Mouse (Mus musculus) kidney, adult 2 months (tissue): ENCODE results near the gene Fam199x. TPM values are rescaled to one million over a fixed set of nuclear protein-coding genes. Genes with fewer than 3 reads are reported as not detected.

Experiments used
- DNase-seq: peaks from one replicate; pipeline ENCODE4 v3.0.0; 2021
- H3K27ac ChIP-seq: fragments of 200-500 bp; 2 replicates; pipeline ENCODE4 v1.5.1; 2012; ENCODE audit warnings: low read depth, low read length, control low read depth, inconsistent platforms; ENCODE audit not compliant: insufficient read depth
- H3K27me3 ChIP-seq: fragments of 200-500 bp; replicated peaks from 2 replicates; pipeline ENCODE4 v1.6.1; 2012; ENCODE audit warnings: mild to moderate bottlenecking, moderate library complexity, low read length, inconsistent platforms; ENCODE audit not compliant: control insufficient read depth, insufficient read depth
- H3K36me3 ChIP-seq: fragments of 200-500 bp; 2 replicates; pipeline ENCODE4 v1.6.1; 2012; ENCODE audit warnings: mild to moderate bottlenecking, moderate library complexity, low read length, inconsistent platforms; ENCODE audit not compliant: control insufficient read depth, insufficient read depth
- H3K4me1 ChIP-seq: fragments of 200-500 bp; 2 replicates; pipeline ENCODE4 v1.6.1; 2011; ENCODE audit warnings: low read length; ENCODE audit not compliant: control insufficient read depth, insufficient read depth
- H3K4me3 ChIP-seq: fragments of 200-500 bp; 2 replicates; pipeline ENCODE4 v1.5.1; 2011; ENCODE audit warnings: mild to moderate bottlenecking, low read depth, low read length, control low read depth; ENCODE audit not compliant: insufficient read depth
- CTCF ChIP-seq: fragments of 200-500 bp; conservative IDR thresholded peaks from 2 replicates; pipeline ENCODE4 v1.5.1; 2011; ENCODE audit warnings: low read depth, mild to moderate bottlenecking, control low read depth, low read length, moderate library complexity, mixed read lengths; ENCODE audit not compliant: insufficient read depth, insufficient read length
- POLR2A ChIP-seq: fragments of 200-500 bp; IDR thresholded peaks from one replicate; pipeline ENCODE4 v1.6.1; 2011; ENCODE audit warnings: low read depth, low read length, control low read depth
- WGBS: fragments of 180-500 bp; shearing (Covaris S2); methylation state at CpG from one replicate; pipeline ENCODE4 v1.1.7; 2018; 5-methylcytosine and 5-hydroxymethylcytosine counted together
- polyA plus RNA-seq: library from polyadenylated mRNA; depleted of rRNA; stranded (reverse); fragments of >200 nt; gene quantifications from 2 replicates; pipeline ENCODE4 v1.2.3, GENCODE M21; 2012

The Fam199x gene
- polyA plus RNA-seq, 1 experiment = 0.91 TPM

DNA sequence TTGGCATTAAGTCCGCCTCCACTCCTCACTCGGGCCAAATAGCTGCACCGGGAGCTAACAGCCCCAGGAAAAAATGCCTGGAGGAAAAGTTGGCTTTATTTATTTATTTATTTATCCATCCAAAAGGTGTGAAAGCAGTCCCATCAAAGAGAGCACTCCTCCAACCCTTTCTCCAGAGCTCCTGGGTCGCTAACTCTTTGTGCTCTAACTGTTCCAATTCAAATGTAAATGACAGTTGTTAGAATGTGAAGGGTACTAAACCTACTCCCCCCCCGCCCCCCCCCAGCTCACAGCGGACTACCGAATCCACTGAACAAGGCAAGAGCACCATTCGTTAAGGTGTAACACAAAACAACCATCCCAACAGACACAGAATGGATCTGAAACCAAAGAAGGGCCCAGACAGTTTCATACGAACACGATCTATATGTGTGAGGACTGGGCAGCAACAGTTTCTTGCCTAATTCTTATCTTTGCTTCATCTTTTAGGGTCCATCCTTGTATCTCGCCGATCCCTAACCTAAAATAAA is 11.9 kb upstream of the Fam199x start:
- no peak overlapping the region for H3K27ac ChIP-seq
- WGBS = 1% methylated on average over 12 of the region's 12 CpGs
- H3K36me3 ChIP-seq = no peaks in the 10 kb centered on the region
- peak overlapping the region; percentile 99 for H3K4me3 ChIP-seq
- DNase-seq = no peak
- TF ChIP-seq POLR2A = no peak
- no peak for TF ChIP-seq CTCF
- H3K4me1 ChIP-seq = no peaks in the 10 kb centered on the region
- H3K27me3 ChIP-seq = no peaks in the 10 kb centered on the region

DNA sequence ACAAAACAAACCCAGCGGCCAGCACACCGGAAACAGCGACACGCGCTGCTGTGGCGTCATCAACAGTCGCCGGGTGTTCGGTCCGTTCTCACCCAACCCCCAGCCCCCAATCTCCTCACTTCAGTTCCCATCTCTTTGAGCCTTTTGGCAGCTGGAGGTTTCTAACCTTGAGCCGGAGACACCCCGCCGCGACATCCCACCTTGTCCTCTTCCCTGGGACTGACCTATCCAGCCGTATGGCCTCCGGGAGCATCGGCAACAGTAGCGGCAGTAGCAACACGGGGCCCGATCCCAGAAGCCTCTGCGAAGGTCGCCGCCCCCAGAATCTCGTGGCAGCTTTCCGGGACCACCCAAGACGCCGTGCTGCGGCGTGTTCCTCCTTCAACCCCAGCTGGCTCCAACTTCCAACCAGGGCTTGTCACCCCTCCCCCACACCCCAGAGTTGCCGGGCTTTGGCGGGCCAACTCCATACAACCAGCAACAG is 11.4 kb upstream of the Fam199x start, which contains the start of gene Slc25a53:
Gene Slc25a53 (minus strand): TSS at position 303 of the 484 bp plus-strand sequence.
- TF ChIP-seq POLR2A (no peak), CTCF (no peak)
- H3K4me3 ChIP-seq = peak within 1 kb of the TSS; percentile 99
- no peaks in the 10 kb centered on the region for H3K36me3 ChIP-seq
- peak; percentile 88 for DNase-seq
- 2% methylated on average over 31 of the region's 31 CpGs for WGBS
- peak within 1 kb of the TSS; percentile 88 for H3K27ac ChIP-seq
- no peaks in the 10 kb centered on the region for H3K27me3 ChIP-seq
- H3K4me1 ChIP-seq = no peaks in the 10 kb centered on the region

DNA sequence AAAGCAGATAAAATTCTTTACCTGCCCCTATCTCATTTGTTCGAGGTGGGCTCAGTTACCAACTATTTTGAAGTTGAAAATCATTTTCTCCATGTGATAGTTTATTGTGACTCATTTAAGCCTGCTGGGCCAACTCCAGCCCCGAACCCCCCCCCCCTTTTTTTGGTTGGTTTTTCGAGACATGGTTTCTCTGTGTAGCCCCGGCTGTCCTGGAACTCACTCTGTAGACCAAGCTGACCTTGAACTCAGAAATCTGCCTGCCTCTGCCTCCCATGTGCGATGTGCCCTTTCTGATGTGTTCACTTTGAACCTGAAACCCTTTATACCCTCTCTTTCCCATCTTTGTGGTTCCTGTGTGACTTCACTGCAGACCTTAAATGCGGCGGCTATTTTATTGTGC is 10.9 kb upstream of the Fam199x start:
- no peaks in the 10 kb centered on the region for H3K36me3 ChIP-seq
- H3K4me1 ChIP-seq = no peaks in the 10 kb centered on the region
- no peaks in the 10 kb centered on the region for H3K27me3 ChIP-seq
- DNase-seq = no peak
- no peak for TF ChIP-seq CTCF
- no peak for TF ChIP-seq POLR2A
- H3K27ac ChIP-seq = 0 out of 2 replicates have a peak overlapping the region, but pooled peaks have one; percentile 17
- WGBS = 30% methylated on average over 7 of the region's 7 CpGs
- peak overlapping the region; percentile 99 for H3K4me3 ChIP-seq

DNA sequence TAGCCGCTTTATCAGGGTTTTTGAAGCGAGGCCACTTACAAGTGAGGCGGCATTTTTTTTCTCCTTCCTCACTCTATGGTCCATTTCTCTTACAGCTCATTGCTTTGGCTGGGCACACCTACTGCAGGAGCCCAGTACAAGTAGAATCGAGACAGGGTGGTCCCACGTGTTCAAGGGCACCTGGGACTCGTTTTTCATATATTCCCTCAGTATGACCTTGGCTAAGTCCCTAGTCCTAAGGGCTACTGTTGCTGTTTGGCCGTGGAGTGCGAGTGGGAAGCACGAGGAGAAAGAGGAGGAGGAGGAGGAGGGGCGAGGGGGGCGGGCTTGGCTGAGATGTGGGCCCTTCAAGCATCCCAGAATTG is 352 bp upstream of the Fam199x start:
- no peaks in the 10 kb centered on the region for H3K27me3 ChIP-seq
- no peak for DNase-seq
- peak overlapping the region; percentile 100 for H3K4me3 ChIP-seq
- 8% methylated on average over 9 of the region's 11 CpGs for WGBS
- no peak overlapping the region for H3K27ac ChIP-seq
- TF ChIP-seq POLR2A = no peak
- TF ChIP-seq CTCF = no peak
- H3K4me1 ChIP-seq = no peaks in the 10 kb centered on the region
- no peaks in the 10 kb centered on the region for H3K36me3 ChIP-seq

DNA sequence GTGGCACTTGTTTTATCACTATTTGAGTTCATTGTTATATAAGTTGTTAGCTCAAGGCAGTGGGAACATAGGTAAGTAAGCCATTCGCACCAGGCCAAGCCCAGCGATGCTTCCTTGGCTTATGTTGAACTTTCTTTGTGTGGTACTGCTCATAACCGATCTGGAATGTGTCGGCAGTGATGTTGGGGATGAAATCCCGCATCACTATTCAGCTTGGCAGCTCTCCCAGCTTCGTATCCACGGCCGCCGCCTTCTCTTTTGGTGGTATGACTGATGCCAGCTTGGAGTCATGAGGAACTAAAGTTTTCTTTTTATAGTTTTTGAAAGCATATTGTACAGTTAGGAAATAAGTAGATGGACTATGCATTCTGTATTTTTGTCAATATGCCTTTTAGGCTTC is 13.8 kb downstream of the Fam199x start:
- 82% methylated on average over 9 of the region's 9 CpGs for WGBS
- no peak for DNase-seq
- Histone ChIP-seq H3K36me3 (no peaks in the 10 kb centered on the region), H3K27ac (no peak overlapping the region), H3K4me1 (no peaks in the 10 kb centered on the region), H3K4me3 (no peak overlapping the region), H3K27me3 (no peaks in the 10 kb centered on the region)
- no peak for TF ChIP-seq POLR2A

DNA sequence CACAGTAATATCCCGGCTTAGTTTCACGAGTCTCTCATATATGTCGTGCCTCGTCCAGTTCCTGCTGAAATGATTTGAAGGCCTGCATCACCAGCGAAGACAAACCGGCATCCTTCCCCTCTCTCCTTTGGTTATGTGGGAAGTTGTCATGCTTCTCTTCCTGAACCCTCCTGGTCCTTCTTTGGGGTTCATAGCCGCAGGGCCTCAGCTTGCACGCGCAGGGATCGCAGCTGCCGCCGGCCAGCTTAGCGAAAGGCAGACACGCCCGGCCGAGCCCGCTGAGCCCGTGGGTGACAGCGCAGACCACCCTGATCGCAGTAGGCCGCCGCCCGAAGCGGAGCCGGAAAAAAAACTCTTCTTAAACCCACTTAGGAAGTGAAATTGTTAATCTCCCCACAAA is 55.1 kb downstream of the Fam199x start:
- H3K4me1 ChIP-seq = no peaks in the 10 kb centered on the region
- 4% methylated on average over 25 of the region's 25 CpGs for WGBS
- DNase-seq = no peak
- no peak overlapping the region for H3K27ac ChIP-seq
- H3K27me3 ChIP-seq = no peaks in the 10 kb centered on the region; the same call in 1 of the 2 replicates
- no peaks in the 10 kb centered on the region for H3K36me3 ChIP-seq
- TF ChIP-seq CTCF = no peak
- TF ChIP-seq POLR2A = no peak
- H3K4me3 ChIP-seq = no peak overlapping the region

DNA sequence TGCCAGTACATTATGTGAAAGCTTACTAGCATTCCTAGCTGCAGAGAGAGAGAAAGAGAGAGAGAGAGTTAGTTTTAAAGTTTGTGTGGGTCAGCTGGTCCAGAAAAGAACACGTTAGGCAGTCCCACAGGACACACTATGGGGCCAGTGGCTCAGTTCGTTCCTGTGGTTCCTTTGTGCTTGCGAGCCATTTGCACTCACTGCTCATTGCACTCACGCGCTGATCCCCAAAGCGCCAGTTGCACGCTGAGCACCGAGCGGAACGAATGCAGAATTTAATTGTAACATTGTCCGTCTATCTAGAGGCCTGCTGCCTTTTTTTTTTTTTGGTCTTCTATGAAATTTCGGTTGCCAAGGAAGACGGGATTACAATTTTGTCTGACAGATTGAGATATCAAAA is 57.1 kb downstream of the Fam199x start:
- H3K27me3 ChIP-seq = no peaks in the 10 kb centered on the region; the same call in 1 of the 2 replicates

More for the DNA sequence above, 57.1 kb downstream of the Fam199x start:
- Histone ChIP-seq H3K27ac (no peak overlapping the region), H3K36me3 (no peaks in the 10 kb centered on the region), H3K4me3 (no peak overlapping the region), H3K4me1 (no peaks in the 10 kb centered on the region)
- WGBS = 7% methylated on average over 12 of the region's 13 CpGs
- DNase-seq = no peak
- TF ChIP-seq POLR2A (no peak), CTCF (no peak)
